Mouse (Mus musculus) heart, embryonic 16.5 days (tissue): ENCODE data around the gene Cdk1. TPM values are rescaled to one million over a fixed set of nuclear protein-coding genes. Genes with fewer than 3 reads are reported as not detected.

Experiments
- ATAC-seq: fragments of 200-750 bp; cut with Nextera tagmentation; replicated peaks from 2 replicates; pipeline ENCODE4 v1.8.0; 2017; ENCODE audit warnings: moderate number of reproducible peaks; ENCODE audit not compliant: insufficient read depth, low FRiP score; ENCODE audit errors: extremely low read depth
- H3K27ac ChIP-seq: fragments of 300-500 bp; sonication (generic); 2 replicates; pipeline ENCODE4 v1.5.1; 2014; ENCODE audit warnings: mild to moderate bottlenecking, low read length, control low read depth, moderate library complexity
- H3K27me3 ChIP-seq: fragments of 300-500 bp; sonication (generic); 2 replicates; pipeline ENCODE4 v1.6.1; 2014; ENCODE audit warnings: low read length, mixed read lengths; ENCODE audit not compliant: control insufficient read depth, insufficient read depth
- H3K36me3 ChIP-seq: fragments of 300-500 bp; sonication (generic); 2 replicates; pipeline ENCODE4 v1.6.1; 2014; ENCODE audit not compliant: control insufficient read depth, insufficient read depth
- H3K4me1 ChIP-seq: fragments of 300-500 bp; sonication (generic); 2 replicates; pipeline ENCODE4 v1.6.1; 2014; ENCODE audit warnings: low read length, mixed read lengths; ENCODE audit not compliant: control insufficient read depth, insufficient read depth
- H3K4me2 ChIP-seq: fragments of 300-500 bp; sonication (generic); 2 replicates; pipeline ENCODE4 v1.6.1; 2014; ENCODE audit warnings: low read depth, mild to moderate bottlenecking, control low read depth, low read length
- H3K4me3 ChIP-seq: fragments of 300-500 bp; sonication (generic); 2 replicates; pipeline ENCODE4 v1.5.1; 2014; ENCODE audit warnings: mild to moderate bottlenecking, control low read depth, low read length
- H3K9ac ChIP-seq: fragments of 300-500 bp; sonication (generic); 2 replicates; pipeline ENCODE4 v1.6.1; 2014; ENCODE audit warnings: low read length, control low read depth
- H3K9me3 ChIP-seq: fragments of 300-500 bp; sonication (generic); replicated peaks from 2 replicates; pipeline ENCODE4 v1.6.1; 2016; ENCODE audit warnings: low read length; ENCODE audit not compliant: control insufficient read depth
- WGBS: fragments of 180-500 bp; shearing (Covaris S2); extraction: QIAGEN DNeasy Blood & Tissue Kit; methylation state at CpG from one replicate; pipeline ENCODE4 v1.1.7; 2014; 5-methylcytosine and 5-hydroxymethylcytosine counted together
- polyA plus RNA-seq: library from polyadenylated mRNA; unstranded; fragments of >200 nt; fragmentation: Nextera tagmentation; extraction: Ambion mirVana; gene quantifications from 2 replicates; pipeline ENCODE4 v1.2.1, GENCODE M21; 2015

Cdk1 gene
- polyA plus RNA-seq, 1 experiment from 2014 or later, result 381 TPM

DNA sequence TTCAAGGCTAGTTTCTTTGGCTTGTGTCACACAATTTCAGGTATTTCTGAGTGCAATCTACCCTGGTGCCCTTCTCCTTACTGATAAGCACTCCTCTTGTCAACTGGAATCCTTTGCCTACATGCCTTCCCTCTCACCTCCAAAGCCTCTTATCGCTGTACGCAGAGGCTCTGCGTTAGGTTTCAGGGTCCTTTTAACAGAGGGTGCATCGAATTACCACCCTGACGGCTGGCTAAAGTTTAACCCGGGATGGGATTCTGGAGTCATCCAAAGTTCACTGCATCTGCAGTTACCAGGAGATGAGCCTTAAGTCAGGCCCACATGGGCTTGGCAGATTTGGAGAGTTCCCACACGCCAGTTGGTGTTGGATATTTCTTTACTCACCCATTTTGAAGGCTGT, 47.1 kb downstream of the Cdk1 start:
- Histone ChIP-seq H3K9ac (no peak overlapping the region), H3K27me3 (no peaks in the 10 kb centered on the region), H3K36me3 (no peaks in the 10 kb centered on the region), H3K27ac (no peak overlapping the region), H3K9me3 (no peaks in the 10 kb centered on the region), H3K4me2 (no peak overlapping the region), H3K4me3 (no peak overlapping the region), H3K4me1 (no peaks in the 10 kb centered on the region; the same call in 1 of the 2 replicates)
- 34% methylated on average over 7 of the region's 7 CpGs for WGBS
- no peak for ATAC-seq

DNA sequence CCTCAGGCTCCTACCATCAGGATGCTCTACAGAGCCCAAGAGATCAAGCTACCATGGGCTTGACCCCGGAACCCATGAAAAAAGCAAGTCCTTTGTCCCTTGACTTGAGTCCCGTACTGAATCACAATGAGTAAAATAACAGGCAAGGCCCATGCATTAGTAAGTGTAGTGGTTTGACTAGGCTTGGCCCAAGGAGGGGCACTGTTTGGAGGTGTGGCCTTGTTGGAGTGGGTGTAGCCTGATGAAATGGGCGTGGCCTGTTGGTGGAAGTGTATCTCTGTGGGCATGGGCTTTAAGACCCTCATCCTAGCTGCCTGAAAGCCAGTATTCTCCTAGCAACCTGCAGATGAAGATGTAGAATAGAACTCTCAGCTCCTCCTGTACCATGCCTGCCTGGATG, 47.9 kb downstream of the Cdk1 start:
- Histone ChIP-seq H3K27me3 (no peaks in the 10 kb centered on the region), H3K27ac (no peak overlapping the region), H3K4me2 (no peak overlapping the region), H3K36me3 (no peaks in the 10 kb centered on the region), H3K9ac (no peak overlapping the region), H3K4me1 (no peaks in the 10 kb centered on the region; the same call in 1 of the 2 replicates), H3K4me3 (no peak overlapping the region), H3K9me3 (no peaks in the 10 kb centered on the region)
- no peak for ATAC-seq
- WGBS, result 83% methylated on average over 3 of the region's 3 CpGs

- H3K27ac ChIP-seq, result no peak overlapping the region
- no peaks in the 10 kb centered on the region for H3K9me3 ChIP-seq
- no peak overlapping the region for H3K4me2 ChIP-seq
- no peak overlapping the region for H3K4me3 ChIP-seq
- H3K4me1 ChIP-seq, result no peaks in the 10 kb centered on the region; the same call in 1 of the 2 replicates
- no peak for ATAC-seq
- H3K27me3 ChIP-seq, result no peaks in the 10 kb centered on the region
- 56% methylated on average over 3 of the region's 3 CpGs for WGBS
- H3K36me3 ChIP-seq, result no peaks in the 10 kb centered on the region
- no peak overlapping the region for H3K9ac ChIP-seq
Measured at GRCm38 (mm10) chr10:69302667-69303066, 50.1 kb downstream of the Cdk1 start.

- Histone ChIP-seq H3K27ac (no peak overlapping the region), H3K36me3 (no peaks in the 10 kb centered on the region), H3K4me1 (no peaks in the 10 kb centered on the region), H3K27me3 (no peaks in the 10 kb centered on the region), H3K9ac (no peak overlapping the region), H3K4me3 (no peak overlapping the region), H3K9me3 (no peaks in the 10 kb centered on the region), H3K4me2 (no peak overlapping the region)
- ATAC-seq, result no peak
- 84% methylated on average over 7 of the region's 7 CpGs for WGBS
Measured at GRCm38 (mm10) chr10:69299985-69300384, 52.8 kb downstream of the Cdk1 start.

DNA sequence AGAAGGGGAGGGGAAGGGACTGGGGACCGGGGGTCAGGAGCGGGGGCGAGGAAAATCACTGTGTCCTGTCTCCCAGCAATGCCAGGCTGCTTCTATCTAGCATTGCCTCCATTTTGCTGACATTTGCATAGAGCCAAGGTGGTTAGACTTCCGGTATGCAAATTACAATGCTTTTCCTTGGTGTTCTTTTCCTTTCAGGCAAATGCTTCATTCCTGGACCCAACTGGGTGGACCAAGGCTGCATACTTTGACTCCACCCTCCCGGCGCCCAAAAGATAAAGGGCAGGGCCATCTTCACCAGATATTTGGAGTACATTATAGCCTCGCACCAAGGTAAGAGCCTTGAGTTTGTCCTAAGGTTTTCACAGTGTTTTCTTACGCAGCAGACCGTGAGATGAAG, 56.8 kb downstream of the Cdk1 start:
- no peaks in the 10 kb centered on the region for H3K27me3 ChIP-seq
- ATAC-seq, result no peak
- H3K4me3 ChIP-seq, result no peak overlapping the region
- H3K27ac ChIP-seq, result no peak overlapping the region
- no peaks in the 10 kb centered on the region for H3K4me1 ChIP-seq
- WGBS, result 79% methylated on average over 9 of the region's 9 CpGs
- no peak overlapping the region for H3K9ac ChIP-seq
- 0 out of 2 replicates have a peak, but pooled peaks cover 2% of the 10 kb centered on the region for H3K9me3 ChIP-seq
- no peaks in the 10 kb centered on the region for H3K36me3 ChIP-seq
- H3K4me2 ChIP-seq, result no peak overlapping the region

DNA sequence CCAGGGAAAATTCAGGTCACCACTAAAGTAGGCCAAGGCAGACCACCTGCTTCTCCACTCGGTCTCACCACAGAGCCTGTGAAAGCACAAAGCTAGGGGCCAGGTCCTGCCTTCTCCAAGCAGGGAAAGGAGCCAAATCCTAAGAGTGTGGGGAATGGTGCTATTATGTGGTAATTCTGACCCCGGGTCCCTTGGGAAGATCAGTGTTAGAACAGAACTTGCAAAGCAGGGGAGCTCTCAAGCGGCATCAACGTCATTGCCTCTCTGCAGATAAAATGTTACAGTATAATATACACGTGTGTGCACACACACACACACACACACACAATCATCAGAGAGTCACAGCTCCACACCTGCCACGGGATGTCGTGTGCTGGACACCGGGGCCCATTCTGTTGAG, 62.0 kb downstream of the Cdk1 start:
- no peak for ATAC-seq
- Histone ChIP-seq H3K27ac (no peak overlapping the region), H3K4me1 (0 out of 2 replicates have a peak, but pooled peaks cover 3% of the 10 kb centered on the region), H3K9me3 (0 out of 2 replicates have a peak, but pooled peaks cover 2% of the 10 kb centered on the region), H3K9ac (no peak overlapping the region), H3K27me3 (no peaks in the 10 kb centered on the region), H3K36me3 (peaks cover 14% of the 10 kb centered on the region), H3K4me2 (no peak overlapping the region), H3K4me3 (no peak overlapping the region)
- 82% methylated on average over 8 of the region's 8 CpGs for WGBS

DNA sequence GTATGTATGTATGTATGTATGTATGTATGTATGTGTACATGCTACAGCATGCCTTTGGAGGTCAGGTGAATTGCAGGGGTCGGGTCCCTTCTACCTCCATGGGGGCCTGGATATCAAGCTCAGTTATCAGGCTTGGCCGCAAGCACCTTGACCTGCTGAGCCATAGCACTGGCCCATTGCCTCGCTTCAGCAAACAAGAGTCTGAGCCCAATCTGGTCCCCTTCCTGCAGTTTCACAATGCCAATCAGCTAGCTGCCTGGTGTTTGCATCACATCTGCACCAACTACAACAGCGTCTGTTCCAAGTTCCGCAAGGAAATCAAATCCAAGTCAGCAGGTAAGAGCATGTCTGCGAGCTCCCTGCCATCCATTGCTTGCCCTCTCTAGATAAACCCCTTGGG, 64.0 kb downstream of the Cdk1 start:
- ATAC-seq, result no peak
- Histone ChIP-seq H3K9me3 (0 out of 2 replicates have a peak, but pooled peaks cover 2% of the 10 kb centered on the region), H3K4me2 (no peak overlapping the region), H3K36me3 (peaks cover 29% of the 10 kb centered on the region), H3K9ac (no peak overlapping the region), H3K27me3 (no peaks in the 10 kb centered on the region), H3K27ac (no peak overlapping the region), H3K4me1 (0 out of 2 replicates have a peak, but pooled peaks cover 3% of the 10 kb centered on the region), H3K4me3 (no peak overlapping the region)
- WGBS, result 83% methylated on average over 6 of the region's 6 CpGs

DNA sequence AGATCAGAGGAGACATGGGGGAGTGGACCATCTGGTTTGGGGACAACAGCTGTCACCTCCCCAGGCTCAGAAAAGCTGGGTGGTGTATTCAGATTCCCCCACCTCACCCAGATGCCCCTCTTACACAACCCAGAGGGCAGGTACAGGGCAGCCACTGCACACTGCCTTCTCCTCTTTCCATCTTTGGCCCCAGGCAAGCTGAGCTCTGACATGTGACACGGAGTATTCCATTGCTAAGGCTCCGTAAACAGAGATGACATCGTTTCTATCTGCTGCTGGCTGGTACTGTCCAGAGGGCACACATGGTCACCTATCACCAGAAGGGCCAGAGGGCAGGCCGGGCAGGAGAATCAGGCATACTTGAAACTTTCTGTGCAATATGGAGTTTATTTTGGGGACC, 64.7 kb downstream of the Cdk1 start:
- 0 out of 2 replicates have a peak, but pooled peaks cover 3% of the 10 kb centered on the region for H3K4me1 ChIP-seq
- no peak overlapping the region for H3K4me3 ChIP-seq
- H3K4me2 ChIP-seq, result no peak overlapping the region
- 46% methylated on average over 4 of the region's 4 CpGs for WGBS
- peaks cover 34% of the 10 kb centered on the region for H3K36me3 ChIP-seq
- no peak for ATAC-seq
- 0 out of 2 replicates have a peak, but pooled peaks cover under 1% of the 10 kb centered on the region for H3K9me3 ChIP-seq
- no peaks in the 10 kb centered on the region for H3K27me3 ChIP-seq
- H3K9ac ChIP-seq, result no peak overlapping the region
- H3K27ac ChIP-seq, result no peak overlapping the region

GRCm38 (mm10) chr10:69286939-69287338, 65.8 kb downstream of the Cdk1 start:
- WGBS, result 95% methylated on average over 3 of the region's 3 CpGs
- Histone ChIP-seq H3K4me3 (no peak overlapping the region), H3K27me3 (no peaks in the 10 kb centered on the region), H3K4me2 (no peak overlapping the region), H3K4me1 (0 out of 2 replicates have a peak, but pooled peaks cover 3% of the 10 kb centered on the region), H3K36me3 (peaks cover 39% of the 10 kb centered on the region), H3K9me3 (no peaks in the 10 kb centered on the region), H3K27ac (no peak overlapping the region), H3K9ac (no peak overlapping the region)
- no peak for ATAC-seq
